Mouse (Mus musculus): Measurements from ENCODE around the gene Iqschfp. TPM values are rescaled to one million over a fixed set of nuclear protein-coding genes. Genes with fewer than 3 reads are reported as not detected.

Iqschfp gene
- polyA plus RNA-seq, 2 experiments, result 0.33 TPM; not detected in 1

DNA sequence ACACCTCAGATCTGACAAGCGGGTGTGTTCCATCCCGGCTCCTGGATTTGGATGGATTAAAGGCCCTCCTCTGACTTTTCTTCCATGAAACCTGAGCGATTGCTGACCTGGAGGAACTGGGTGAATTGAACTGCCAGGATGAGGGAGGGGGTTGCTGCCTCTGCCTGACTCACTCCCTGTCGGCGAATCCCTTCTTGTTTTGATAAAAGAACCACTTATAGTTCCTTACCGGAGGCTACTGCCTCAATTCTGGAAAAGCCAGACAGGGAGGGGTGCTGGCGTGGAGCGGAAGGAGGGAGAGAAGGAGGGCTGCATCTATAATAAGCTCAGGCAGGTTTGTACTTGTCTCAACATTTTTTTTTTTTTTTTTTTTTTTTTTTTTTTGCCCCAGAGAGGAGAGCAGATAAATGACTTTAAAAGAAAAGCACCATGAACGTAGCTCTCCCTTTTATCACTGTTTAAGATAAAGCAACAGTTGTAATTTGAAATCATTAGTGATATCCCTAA, 603.8 kb downstream of the Iqschfp start:
- no peaks in the 10 kb centered on the region for H3K27me3 ChIP-seq (ENCODE audit: control insufficient read depth, insufficient read depth, low read length)
- H3K4me3 ChIP-seq (replicated peaks; ENCODE audit: low read length), result peak overlapping the region; percentile 82
- WGBS, result 5% methylated on average over 9 of the region's 9 CpGs
- no peak for TF ChIP-seq POLR2A (IDR thresholded peaks at IDR 0.05; ENCODE audit: borderline replicate concordance, extremely low read depth, insufficient read depth, insufficient read length)
- H3K9ac ChIP-seq (ENCODE audit: low read depth, low read length, severe bottlenecking), result peak overlapping the region; percentile 70; the same call in 1 of the 2 replicates
- peak overlapping the region; percentile 98 for H3K4me2 ChIP-seq (replicated peaks; ENCODE audit: low read depth, low read length, severe bottlenecking)
- ATAC-seq (ENCODE audit: low FRiP score, low read depth) (no peak), DNase-seq (ENCODE audit: low spot score) (peak; percentile 21)
- H3K4me1 ChIP-seq (ENCODE audit: control insufficient read depth, insufficient read depth, low read length), result peaks cover 22% of the 10 kb centered on the region
- no peaks in the 10 kb centered on the region for H3K9me3 ChIP-seq (ENCODE audit: control insufficient read depth, low read length)
- H3K36me3 ChIP-seq (ENCODE audit: control insufficient read depth, insufficient read depth, low read length), result no peaks in the 10 kb centered on the region
- H3K27ac ChIP-seq (replicated peaks; ENCODE audit: low read depth, low read length), result 0 out of 2 replicates have a peak overlapping the region, but pooled peaks have one; percentile 13

DNA sequence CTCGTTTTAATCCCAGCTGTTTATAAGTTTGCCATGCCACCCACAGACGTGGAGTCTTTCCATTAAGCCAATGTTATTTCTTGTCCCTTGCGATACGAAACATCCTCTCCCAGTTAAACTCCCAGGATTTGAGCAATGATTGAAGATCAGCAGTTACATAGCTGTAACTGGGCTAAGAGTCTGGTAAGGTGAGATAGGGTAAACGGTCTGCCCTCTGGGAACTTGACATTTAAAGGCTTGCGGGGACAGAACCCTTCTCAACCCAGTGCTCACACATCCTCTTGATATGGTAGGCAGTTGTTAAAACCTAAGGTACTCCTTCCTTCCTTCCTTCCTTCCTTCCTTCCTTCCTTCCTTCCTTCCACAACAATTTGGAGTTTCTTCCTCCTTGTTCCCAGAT, 604.5 kb downstream of the Iqschfp start:
- ATAC-seq (ENCODE audit: low FRiP score, low read depth) (no peak), DNase-seq (ENCODE audit: low spot score) (no peak)
- no peak overlapping the region for H3K9ac ChIP-seq (ENCODE audit: low read depth, low read length, severe bottlenecking)
- no peaks in the 10 kb centered on the region for H3K9me3 ChIP-seq (ENCODE audit: control insufficient read depth, low read length)
- no peak for TF ChIP-seq POLR2A (IDR thresholded peaks at IDR 0.05; ENCODE audit: borderline replicate concordance, extremely low read depth, insufficient read depth, insufficient read length)
- no peaks in the 10 kb centered on the region for H3K27me3 ChIP-seq (ENCODE audit: control insufficient read depth, insufficient read depth, low read length)
- 0 out of 2 replicates have a peak overlapping the region, but pooled peaks have one; percentile 98 for H3K4me2 ChIP-seq (replicated peaks; ENCODE audit: low read depth, low read length, severe bottlenecking)
- H3K27ac ChIP-seq (replicated peaks; ENCODE audit: low read depth, low read length), result no peak overlapping the region
- 37% methylated on average over 6 of the region's 6 CpGs for WGBS
- no peaks in the 10 kb centered on the region for H3K36me3 ChIP-seq (ENCODE audit: control insufficient read depth, insufficient read depth, low read length)
- peaks cover 22% of the 10 kb centered on the region for H3K4me1 ChIP-seq (ENCODE audit: control insufficient read depth, insufficient read depth, low read length)
- no peak overlapping the region for H3K4me3 ChIP-seq (replicated peaks; ENCODE audit: low read length)

DNA sequence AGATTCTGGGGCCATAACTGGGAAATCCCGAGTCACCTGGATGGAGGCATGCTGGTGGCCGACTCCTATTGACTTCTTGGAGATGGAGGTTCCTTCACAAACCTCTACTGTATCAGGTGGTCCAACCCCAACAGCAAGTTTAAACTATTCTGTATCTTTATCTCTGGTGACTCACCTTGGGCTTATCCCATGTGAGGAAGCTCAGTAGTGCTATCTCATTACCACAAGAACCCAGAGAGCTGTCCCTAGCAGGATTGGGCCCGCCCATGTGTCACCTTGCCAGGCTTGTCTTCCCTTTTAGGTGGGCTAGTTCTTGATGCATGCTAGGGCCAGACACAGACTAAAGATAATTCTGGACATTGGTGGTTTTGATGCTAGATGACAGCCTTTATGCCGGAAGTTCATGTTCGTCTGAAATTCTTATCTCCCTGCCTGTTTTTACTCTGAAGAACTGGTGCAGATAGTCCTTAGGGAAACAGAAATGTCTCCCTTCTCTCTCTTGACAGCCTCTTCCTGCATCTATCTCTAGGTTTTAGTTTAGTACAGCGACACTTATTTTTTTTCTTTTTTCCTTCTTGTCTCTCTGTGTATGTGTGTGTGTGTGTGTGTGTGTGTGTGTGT, 607.6 kb downstream of the Iqschfp start:
- Histone ChIP-seq H3K27me3 (ENCODE audit: control insufficient read depth, insufficient read depth, low read length) (no peaks in the 10 kb centered on the region), H3K36me3 (ENCODE audit: control insufficient read depth, insufficient read depth, low read length) (no peaks in the 10 kb centered on the region), H3K4me1 (ENCODE audit: control insufficient read depth, insufficient read depth, low read length) (peaks cover 8% of the 10 kb centered on the region), H3K4me2 (replicated peaks; ENCODE audit: low read depth, low read length, severe bottlenecking) (no peak overlapping the region), H3K9me3 (ENCODE audit: control insufficient read depth, low read length) (no peaks in the 10 kb centered on the region), H3K9ac (ENCODE audit: low read depth, low read length, severe bottlenecking) (no peak overlapping the region), H3K27ac (replicated peaks; ENCODE audit: low read depth, low read length) (no peak overlapping the region), H3K4me3 (replicated peaks; ENCODE audit: low read length) (no peak overlapping the region)
- ATAC-seq (ENCODE audit: low FRiP score, low read depth), result no peak
- DNase-seq (ENCODE audit: low spot score), result no peak
- 84% methylated on average over 6 of the region's 6 CpGs for WGBS
- TF ChIP-seq POLR2A (IDR thresholded peaks at IDR 0.05; ENCODE audit: borderline replicate concordance, extremely low read depth, insufficient read depth, insufficient read length), result no peak

DNA sequence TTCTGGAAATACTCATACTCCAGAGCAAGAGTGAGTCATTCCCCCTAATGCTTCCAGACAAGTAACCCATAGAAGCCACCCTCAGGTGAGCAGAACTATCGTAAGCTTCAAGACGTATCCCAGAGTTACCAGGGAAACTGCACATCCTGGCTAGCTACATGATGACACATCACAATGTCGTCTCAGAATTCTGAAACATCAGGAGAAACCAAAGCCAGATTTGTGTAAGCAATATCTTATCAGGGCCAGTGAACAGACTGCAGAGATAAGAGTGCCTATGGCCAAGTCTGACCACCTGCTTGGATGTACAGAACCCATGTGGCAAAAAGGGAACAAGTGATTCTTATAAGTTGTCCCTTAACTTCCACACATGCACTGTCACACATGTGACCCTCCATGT, 612.8 kb downstream of the Iqschfp start:
- no peaks in the 10 kb centered on the region for H3K36me3 ChIP-seq (ENCODE audit: control insufficient read depth, insufficient read depth, low read length)
- no peak overlapping the region for H3K27ac ChIP-seq (replicated peaks; ENCODE audit: low read depth, low read length)
- 89% methylated on average over 3 of the region's 3 CpGs for WGBS
- H3K4me2 ChIP-seq (replicated peaks; ENCODE audit: low read depth, low read length, severe bottlenecking), result no peak overlapping the region
- no peak for TF ChIP-seq POLR2A (IDR thresholded peaks at IDR 0.05; ENCODE audit: borderline replicate concordance, extremely low read depth, insufficient read depth, insufficient read length)
- H3K27me3 ChIP-seq (ENCODE audit: control insufficient read depth, insufficient read depth, low read length), result no peaks in the 10 kb centered on the region
- no peak overlapping the region for H3K9ac ChIP-seq (ENCODE audit: low read depth, low read length, severe bottlenecking)
- 0 out of 2 replicates have a peak, but pooled peaks cover 8% of the 10 kb centered on the region for H3K4me1 ChIP-seq (ENCODE audit: control insufficient read depth, insufficient read depth, low read length)
- no peak for ATAC-seq (ENCODE audit: low FRiP score, low read depth)
- H3K9me3 ChIP-seq (ENCODE audit: control insufficient read depth, low read length), result no peaks in the 10 kb centered on the region
- no peak for DNase-seq (ENCODE audit: low spot score)
- H3K4me3 ChIP-seq (replicated peaks; ENCODE audit: low read length), result no peak overlapping the region

DNA sequence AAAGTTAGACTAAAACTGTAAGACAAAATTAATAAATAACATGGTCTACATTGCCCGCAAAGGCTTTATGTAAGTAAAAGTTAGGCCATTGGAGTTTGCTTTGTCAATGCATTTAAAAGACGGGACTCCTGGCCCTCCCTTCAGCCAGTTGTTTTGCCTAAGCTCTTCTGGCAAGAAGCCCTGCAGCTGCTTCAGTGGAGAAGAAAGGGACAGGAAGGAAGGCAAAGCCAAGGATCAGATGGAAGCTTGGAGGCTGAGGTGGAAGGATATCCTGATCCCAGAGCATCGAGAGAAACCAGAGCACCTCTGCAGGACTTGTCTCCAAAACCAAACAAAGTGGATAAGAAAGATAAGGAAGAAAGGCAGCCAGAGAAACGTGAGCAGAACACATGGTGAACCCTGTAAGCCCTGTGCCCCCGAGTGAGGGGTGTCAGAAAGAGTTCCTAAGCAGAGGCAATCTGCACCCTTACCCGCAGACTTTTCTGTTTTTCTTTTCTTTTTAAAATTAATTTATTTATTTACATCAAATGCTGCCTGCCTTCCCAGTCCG, 614.8 kb downstream of the Iqschfp start:
- Histone ChIP-seq H3K4me2 (replicated peaks; ENCODE audit: low read depth, low read length, severe bottlenecking) (no peak overlapping the region), H3K4me1 (ENCODE audit: control insufficient read depth, insufficient read depth, low read length) (0 out of 2 replicates have a peak, but pooled peaks cover 8% of the 10 kb centered on the region), H3K27ac (replicated peaks; ENCODE audit: low read depth, low read length) (no peak overlapping the region), H3K27me3 (ENCODE audit: control insufficient read depth, insufficient read depth, low read length) (no peaks in the 10 kb centered on the region), H3K36me3 (ENCODE audit: control insufficient read depth, insufficient read depth, low read length) (no peaks in the 10 kb centered on the region), H3K9ac (ENCODE audit: low read depth, low read length, severe bottlenecking) (no peak overlapping the region), H3K9me3 (ENCODE audit: control insufficient read depth, low read length) (no peaks in the 10 kb centered on the region), H3K4me3 (replicated peaks; ENCODE audit: low read length) (no peak overlapping the region)
- WGBS, result 52% methylated on average over 7 of the region's 7 CpGs
- ATAC-seq (ENCODE audit: low FRiP score, low read depth) (no peak), DNase-seq (ENCODE audit: low spot score) (peak; percentile 62)
- TF ChIP-seq POLR2A (IDR thresholded peaks at IDR 0.05; ENCODE audit: borderline replicate concordance, extremely low read depth, insufficient read depth, insufficient read length), result no peak

Data from limb, embryonic 14.5 days (tissue).